Mouse (Mus musculus): ENCODE results near the gene Rgsl1. TPM values are rescaled to one million over a fixed set of nuclear protein-coding genes. Genes with fewer than 3 reads are reported as not detected.
"Not testable (repeated sequence)": the region's sequence is repeated elsewhere in the genome, so short reads cannot be mapped to it uniquely, and the experiment has no call there.

The Rgsl1 gene
- total RNA-seq, 2 experiments from 2014 or later = 0.57 to 0.71 TPM

GRCm38 (mm10) chr1:153776257-153776656 lies 67.7 kb downstream of the Rgsl1 start:
- peak; percentile 16 to 29 for DNase-seq (ENCODE audit: low spot score in 2 of 2)

DNA sequence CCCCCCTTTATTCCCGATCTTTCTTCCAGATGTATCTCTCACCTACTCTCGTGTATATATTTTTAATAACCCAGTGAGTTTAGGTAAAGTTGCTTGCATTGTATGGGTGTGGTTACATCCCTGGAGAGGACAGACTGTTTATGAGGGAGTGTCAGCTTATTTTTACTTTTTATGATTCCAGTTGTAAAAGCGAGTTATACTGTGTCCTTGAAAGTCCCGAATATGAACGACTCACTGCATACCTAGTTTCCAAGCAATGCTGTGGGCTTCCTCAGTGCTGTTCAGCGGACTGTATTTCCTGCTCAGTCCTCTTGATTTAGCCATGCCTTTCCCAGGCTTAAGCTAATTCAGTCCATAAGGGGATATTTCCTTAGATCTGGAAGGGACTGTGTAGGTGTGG lies 68.8 kb downstream of the Rgsl1 start:
- no peak for DNase-seq (ENCODE audit: low spot score in 2 of 2)

GRCm38 (mm10) chr1:153770776-153771167 lies 73.2 kb downstream of the Rgsl1 start:
- DNase-seq (ENCODE audit: low spot score in 2 of 2) = no peak

DNA sequence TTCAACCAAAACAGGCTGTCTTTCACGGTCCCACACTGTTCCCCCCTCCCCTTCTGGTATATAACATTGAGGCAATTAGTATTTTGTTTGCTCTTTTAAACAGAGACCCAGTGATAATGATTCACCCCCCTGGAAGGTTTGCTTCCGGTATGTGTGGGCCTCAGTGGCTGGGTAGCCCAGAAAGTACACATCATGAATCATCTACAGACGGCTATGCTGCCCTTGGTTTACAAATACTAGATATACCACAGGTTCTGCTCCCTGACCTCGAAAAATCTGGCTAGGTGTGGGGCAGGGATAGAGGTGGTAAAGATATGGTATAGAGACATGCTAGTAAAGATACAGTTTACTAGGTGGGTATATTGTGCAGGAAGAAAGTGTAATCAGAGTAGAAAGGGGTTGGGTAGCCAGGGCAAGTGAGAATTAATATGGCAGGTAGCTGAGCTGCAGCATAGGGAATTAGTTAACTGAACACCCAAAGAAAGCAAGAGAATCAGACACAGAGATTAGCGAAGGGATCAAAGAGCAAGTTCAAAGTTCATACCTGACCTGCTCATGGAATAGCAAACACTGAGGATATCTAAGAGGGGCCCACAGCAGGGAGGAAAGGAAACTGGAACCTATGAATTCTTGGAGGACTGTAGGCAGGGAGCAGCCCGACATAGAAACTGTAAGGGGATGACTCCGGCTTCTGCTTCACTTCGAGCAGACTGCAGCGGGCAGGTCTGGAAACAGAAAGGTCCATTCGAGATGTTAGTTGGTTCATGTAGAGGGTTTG lies 73.8 kb downstream of the Rgsl1 start:
- DNase-seq (ENCODE audit: low spot score in 2 of 2) = no peak

GRCm38 (mm10) chr1:153769571-153769970 lies 74.4 kb downstream of the Rgsl1 start:
- DNase-seq (ENCODE audit: low spot score in 2 of 2) = not testable (repeated sequence)

DNA sequence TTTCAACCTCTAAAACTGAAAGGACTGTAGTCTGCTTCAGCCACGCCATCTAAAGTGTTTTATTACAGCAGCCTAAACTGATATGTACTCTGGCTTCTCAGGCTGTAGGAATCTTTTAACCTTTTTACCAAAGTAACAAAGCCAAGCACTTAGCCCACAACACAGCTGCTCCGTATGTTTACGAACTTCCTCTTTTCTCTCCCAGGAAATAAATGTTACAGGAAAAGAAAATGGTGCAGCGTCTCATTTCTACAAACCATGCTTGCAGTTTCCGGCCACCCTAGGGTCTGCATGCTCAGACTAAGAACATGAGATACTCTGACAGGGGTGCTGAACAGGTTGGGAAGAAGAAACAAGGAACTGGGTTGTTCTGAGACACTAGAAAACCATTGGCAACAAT lies 75.5 kb downstream of the Rgsl1 start:
- DNase-seq (ENCODE audit: low spot score in 2 of 2) = no peak

- no peak for DNase-seq (ENCODE audit: low spot score in 2 of 2)
Measured at GRCm38 (mm10) chr1:153767281-153767680, 76.7 kb downstream of the Rgsl1 start.

GRCm38 (mm10) chr1:153766298-153766697 lies 77.6 kb downstream of the Rgsl1 start:
- DNase-seq (ENCODE audit: low spot score in 2 of 2) = peak in 1 of 2 experiments; percentile 12

- DNase-seq (ENCODE audit: low spot score in 2 of 2) = no peak
Measured at GRCm38 (mm10) chr1:153764136-153764535, 79.8 kb downstream of the Rgsl1 start.

GRCm38 (mm10) chr1:153753725-153754464 lies 90.0 kb downstream of the Rgsl1 start:
- DNase-seq (ENCODE audit: low spot score in 2 of 2) = no peak

DNA sequence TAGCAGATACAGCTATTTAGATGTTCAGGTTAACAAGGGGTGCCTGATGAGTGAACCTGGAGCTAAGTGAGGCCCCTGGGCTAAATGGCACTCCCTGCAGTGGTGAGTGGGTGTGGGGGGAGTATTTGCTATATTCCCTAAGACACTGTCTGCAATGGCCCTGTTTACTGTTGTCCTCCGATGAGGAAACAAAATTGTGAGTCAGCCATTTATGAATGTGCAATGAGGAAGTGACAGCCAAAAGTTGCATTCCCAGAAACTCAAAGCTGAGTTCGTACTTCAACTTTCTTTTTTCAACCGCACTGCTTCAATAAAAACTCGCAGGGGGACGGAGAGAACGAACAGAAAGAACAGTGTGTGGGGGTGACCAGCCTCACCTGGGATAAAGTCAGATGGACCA lies 91.4 kb downstream of the Rgsl1 start:
- DNase-seq (ENCODE audit: low spot score in 2 of 2) = no peak

DNA sequence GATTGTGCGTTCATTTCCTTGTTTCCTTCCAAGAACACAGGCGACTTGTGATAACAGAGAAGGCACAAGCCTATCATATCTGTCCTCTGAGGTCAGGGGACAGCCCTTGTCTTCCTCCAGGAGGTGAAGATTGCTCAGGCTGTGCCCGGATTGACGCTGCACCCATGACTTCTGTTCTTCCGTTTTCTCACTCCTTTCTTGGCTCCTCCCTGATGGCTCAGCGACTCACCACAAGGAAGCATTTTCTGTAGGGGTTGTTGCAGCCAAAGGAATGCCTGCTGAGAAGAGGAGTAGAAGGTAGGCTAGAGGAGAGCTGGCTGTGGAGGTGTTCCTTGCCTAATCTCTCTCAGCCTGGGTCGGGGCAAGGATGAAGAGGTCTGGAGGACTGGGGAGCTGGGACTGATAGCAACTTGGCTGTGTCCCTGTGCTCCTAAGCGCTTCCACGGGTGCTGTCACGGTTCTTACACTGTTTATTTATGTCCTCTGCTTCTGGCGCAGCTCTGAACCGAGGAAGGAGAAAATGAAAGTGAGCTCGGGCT lies 92.1 kb downstream of the Rgsl1 start:
- no peak for DNase-seq (ENCODE audit: low spot score in 2 of 2)

- no peak for DNase-seq (ENCODE audit: low spot score in 2 of 2)
Measured at GRCm38 (mm10) chr1:153750054-153750453, 93.9 kb downstream of the Rgsl1 start.

DNA sequence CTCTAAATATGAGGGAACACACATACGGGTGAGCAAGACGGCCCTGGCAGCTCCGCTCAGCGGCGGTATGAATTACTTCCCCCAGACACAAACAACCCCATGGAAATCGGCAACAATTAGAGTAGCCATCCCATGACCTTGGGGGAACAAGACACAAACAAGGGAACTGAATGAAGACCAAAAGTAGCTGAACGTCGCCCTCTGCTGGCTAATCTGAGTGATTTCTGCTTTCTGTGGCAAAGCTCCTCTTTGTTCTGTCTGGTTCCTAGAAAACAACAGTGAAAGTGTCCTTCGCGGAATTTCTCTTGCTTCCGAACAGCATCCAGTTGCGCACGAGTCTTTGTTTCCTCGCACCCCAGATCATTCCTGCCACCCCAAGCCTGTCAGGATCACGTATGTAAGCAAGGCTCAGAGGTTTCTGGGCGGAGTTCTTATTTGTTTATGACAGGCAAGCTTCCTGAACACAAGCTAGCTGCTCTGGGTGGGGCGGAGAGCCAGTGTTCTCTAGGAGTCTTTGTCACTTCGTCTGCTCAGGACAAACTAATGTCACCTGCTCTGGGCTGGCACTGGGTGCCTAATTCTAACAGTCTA lies 94.6 kb downstream of the Rgsl1 start, which contains the start of gene Rnasel:
Rnasel (plus strand) TSS at position 216 of the 591 bp plus-strand sequence.
- peak; percentile 72 to 82 for DNase-seq (ENCODE audit: low spot score in 2 of 2)

DNA sequence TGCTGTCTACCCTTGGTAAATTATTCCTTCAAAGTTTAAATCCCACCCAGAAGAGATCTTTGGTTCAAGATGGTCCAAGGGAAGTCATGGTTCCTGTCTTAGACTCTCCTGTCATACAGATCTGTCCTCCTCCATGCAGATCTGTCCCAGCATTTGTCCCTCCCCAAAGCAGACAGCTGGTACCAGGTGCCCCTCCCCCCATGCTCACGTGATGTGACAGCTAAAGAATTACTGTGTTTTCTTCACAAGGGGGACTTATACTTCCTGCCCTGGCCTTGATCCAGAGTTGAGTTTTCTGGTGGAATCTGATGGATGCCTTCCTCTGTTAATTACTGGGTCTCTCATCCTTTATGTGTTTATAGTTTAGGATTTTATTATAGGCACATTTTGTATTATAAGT lies 95.4 kb downstream of the Rgsl1 start:
- no peak for DNase-seq (ENCODE audit: low spot score in 2 of 2)

DNA sequence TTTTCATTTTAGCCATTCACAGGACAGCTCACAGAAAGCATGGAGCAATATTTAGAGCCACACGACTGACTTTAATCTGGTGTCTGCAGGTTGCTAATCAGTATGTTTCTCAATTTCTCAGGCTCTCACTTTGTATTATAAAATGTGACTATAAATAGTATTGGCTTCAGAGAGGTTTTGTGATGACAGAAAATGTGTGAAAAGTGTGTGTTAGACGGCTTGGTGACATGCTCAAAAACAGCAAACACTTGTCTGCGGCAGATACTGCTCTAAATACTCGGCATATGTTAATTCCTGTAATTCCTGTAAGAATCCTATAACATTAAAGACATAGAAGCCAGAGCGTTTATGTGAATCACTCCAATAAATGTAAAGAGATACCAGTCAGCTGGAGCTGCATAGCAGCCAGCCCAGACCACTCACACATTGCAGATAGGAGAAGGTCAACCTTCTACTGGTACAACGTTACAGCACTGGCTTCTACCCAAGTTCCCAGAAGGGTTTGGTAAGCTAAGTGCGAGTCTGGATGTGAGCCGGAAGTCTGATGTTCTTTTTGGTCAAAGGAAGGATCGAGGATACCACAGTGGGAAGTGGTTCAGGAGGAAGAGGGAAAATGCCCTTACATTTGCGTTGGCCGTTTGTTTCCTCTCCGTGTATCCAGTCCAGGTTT lies 95.9 kb downstream of the Rgsl1 start:
- DNase-seq (ENCODE audit: low spot score in 2 of 2) = no peak

DNA sequence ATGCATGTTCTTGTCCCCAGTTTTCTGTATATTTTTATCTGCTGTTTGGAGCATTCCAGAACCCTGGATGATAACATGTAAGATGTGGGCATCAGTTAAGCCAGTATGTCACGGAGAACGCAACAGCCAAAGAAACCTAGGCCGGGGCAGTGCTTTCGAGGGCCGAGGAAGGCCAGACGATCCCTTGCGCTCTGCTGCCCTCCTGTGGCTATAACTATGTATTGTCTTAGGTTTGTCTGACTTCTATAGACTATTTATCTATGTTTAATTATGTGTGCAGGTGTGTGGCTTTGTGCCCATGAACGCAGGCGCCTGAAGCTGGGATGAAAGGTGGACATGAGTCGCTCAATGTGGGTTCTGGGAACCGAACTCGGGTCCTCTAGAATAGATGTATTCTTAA lies 97.2 kb downstream of the Rgsl1 start:
- DNase-seq (ENCODE audit: low spot score in 2 of 2) = peak; percentile 78 to 82

DNA sequence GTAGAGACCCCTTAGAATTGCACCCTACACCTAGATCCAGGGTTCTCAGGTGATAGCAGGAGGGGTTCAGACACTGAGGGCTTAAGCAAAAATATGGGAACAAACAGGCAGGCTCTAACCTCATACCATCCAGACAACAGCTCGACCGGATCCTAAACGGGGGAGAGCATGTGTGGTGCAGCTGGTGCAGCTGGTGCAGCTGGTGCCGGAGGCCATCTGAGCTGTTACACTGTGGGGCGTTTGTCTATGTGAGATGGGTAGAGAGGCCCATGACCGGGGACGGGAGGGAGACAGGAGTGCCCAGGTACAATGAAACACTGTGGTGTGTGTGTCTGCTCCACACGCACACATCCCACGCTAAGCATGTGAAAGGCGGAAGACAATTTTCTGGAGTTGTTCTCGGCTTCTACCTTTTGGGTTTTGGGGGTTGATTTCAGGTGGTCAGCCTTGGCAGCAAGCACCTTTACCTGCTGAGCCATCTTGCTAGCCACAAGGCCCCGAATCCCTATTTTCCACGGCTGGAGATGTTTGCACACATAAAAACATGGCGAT lies 97.7 kb downstream of the Rgsl1 start:
- DNase-seq (ENCODE audit: low spot score in 2 of 2) = no peak

DNA sequence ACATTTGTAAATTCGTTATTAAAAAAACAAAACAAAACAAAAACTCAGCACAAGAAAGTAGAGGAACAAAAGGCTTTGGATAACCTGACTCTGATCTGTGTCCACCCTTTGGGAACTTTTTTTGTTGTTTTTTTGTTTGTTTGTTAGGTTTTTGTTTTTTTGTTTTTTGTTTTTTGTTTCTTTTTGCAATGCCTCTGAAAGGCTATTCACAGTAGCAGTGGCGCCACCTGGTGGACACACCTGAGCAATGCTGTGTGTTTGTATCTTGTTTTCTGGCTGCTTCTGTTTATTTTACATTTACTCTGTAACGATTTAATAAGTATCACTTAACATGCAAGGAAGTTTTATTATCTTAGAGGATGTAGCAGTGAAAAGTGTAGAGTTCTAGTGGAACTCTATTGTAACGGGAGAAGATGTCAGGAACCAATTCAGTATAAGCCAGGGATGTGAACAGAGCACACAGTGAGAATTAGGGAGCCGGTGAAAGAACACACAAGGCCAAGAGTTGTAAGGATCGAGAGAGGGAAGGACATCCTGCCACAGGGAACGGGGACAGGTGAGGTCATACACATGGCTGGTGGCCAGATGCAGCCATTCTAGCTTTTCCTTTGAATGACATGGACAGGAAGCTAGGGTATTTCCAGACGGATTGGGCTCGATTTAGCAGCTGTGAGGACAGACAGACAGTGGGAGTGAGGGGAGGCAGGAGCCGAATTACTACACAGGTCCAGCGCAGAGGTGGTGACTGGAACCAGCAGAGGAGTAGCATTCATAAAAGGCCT lies 101.4 kb downstream of the Rgsl1 start:
- peak; percentile 85 to 89 for DNase-seq (ENCODE audit: low spot score in 2 of 2)

Measured in layer of hippocampus, postnatal 10 days (tissue).